Mouse (Mus musculus) bone marrow, adult 2 months (tissue): ENCODE data around the gene Mrc2.

Experiments
- CTCF ChIP-seq: fragments of 200-500 bp; IDR thresholded peaks from 2 replicates; pipeline ENCODE4 v1.5.1; 2011; ENCODE audit warnings: low read length, control low read depth; ENCODE audit not compliant: control insufficient read depth, insufficient read depth
- POLR2A ChIP-seq: fragments of 200-500 bp; IDR thresholded peaks from 2 replicates; pipeline ENCODE4 v1.6.1; 2011; ENCODE audit warnings: low read depth, mild to moderate bottlenecking, control low read depth, low read length, borderline replicate concordance; ENCODE audit not compliant: control insufficient read depth

GRCm38 (mm10) chr11:105311291-105311975, 19.0 kb downstream of the Mrc2 start:
- TF ChIP-seq CTCF (no peak), POLR2A (no peak)
